Mouse (Mus musculus): ENCODE results near the gene Ifi205. TPM values are rescaled to one million over a fixed set of nuclear protein-coding genes. Genes with fewer than 3 reads are reported as not detected.

Gene Ifi205
- polyA plus RNA-seq (2021; fragmentation: Nextera tagmentation), result not detected in 2 replicates
- long read RNA-seq, experiment 1, result 0 reads
- long read RNA-seq, experiment 2, result 0 reads

GRCm38 (mm10) chr1:174031698-174032097, at the start of gene Ifi205:
Gene Ifi205, minus strand, starts transcription at chr1:174031810.

GRCm38 (mm10) chr1:174066305-174066704, 34.7 kb upstream of the Ifi205 start, which contains the start of gene Olfr430:
Gene Olfr430, plus strand, starts transcription at chr1:174066605.

GRCm38 (mm10) chr1:174048893-174049292, 17.3 kb upstream of the Ifi205 start, which contains the start of gene Olfr432:
Gene Olfr432, plus strand, starts transcription at chr1:174049205.

GRCm38 (mm10) chr1:174040523-174041177, 9.0 kb upstream of the Ifi205 start, which contains the start of gene Olfr433:
Gene Olfr433, plus strand, starts transcription at chr1:174040705.

GRCm38 (mm10) chr1:173982694-173983305, 48.8 kb downstream of the Ifi205 start, which contains the start of gene Ifi202b:
Gene Ifi202b, minus strand, starts transcription at chr1:173982744.

Other genes with a start within 250 kb of the Ifi205 start
- 0.11 and 0.26 TPM in 2 replicates for gene Ifi211, start 118.8 kb downstream of the Ifi205 start, polyA plus RNA-seq (2021; fragmentation: Nextera tagmentation)
- gene Mndal, start 89.3 kb downstream of the Ifi205 start, polyA plus RNA-seq (2021; fragmentation: Nextera tagmentation), result 0.32 and 0.53 TPM in 2 replicates
- gene Ifi203, start 89.1 kb downstream of the Ifi205 start, polyA plus RNA-seq (2021; fragmentation: Nextera tagmentation), result 0.09 and 0.18 TPM in 2 replicates
- not detected in 2 replicates for gene Ifi202b, start 49.1 kb downstream of the Ifi205 start, polyA plus RNA-seq (2021; fragmentation: Nextera tagmentation)
- gene Olfr433, start 8.9 kb upstream of the Ifi205 start, polyA plus RNA-seq (2021; fragmentation: Nextera tagmentation), result not detected in 2 replicates
- gene Olfr432, start 17.4 kb upstream of the Ifi205 start, polyA plus RNA-seq (2021; fragmentation: Nextera tagmentation), result not detected in 2 replicates
- gene Olfr430, start 34.8 kb upstream of the Ifi205 start, polyA plus RNA-seq (2021; fragmentation: Nextera tagmentation), result not detected in 2 replicates
- gene Olfr429, start 52.5 kb upstream of the Ifi205 start, polyA plus RNA-seq (2021; fragmentation: Nextera tagmentation), result not detected in 2 replicates
- gene Olfr427, start 65.1 kb upstream of the Ifi205 start, polyA plus RNA-seq (2021; fragmentation: Nextera tagmentation), result not detected in 2 replicates
- not detected in 2 replicates for gene Olfr231, start 89.4 kb upstream of the Ifi205 start, polyA plus RNA-seq (2021; fragmentation: Nextera tagmentation)
- gene Olfr424, start 99.7 kb upstream of the Ifi205 start, polyA plus RNA-seq (2021; fragmentation: Nextera tagmentation), result not detected in 2 replicates
- not detected in 2 replicates for gene Olfr420, start 123.8 kb upstream of the Ifi205 start, polyA plus RNA-seq (2021; fragmentation: Nextera tagmentation)
- gene Spta1, start 141.0 kb upstream of the Ifi205 start, polyA plus RNA-seq (2021; fragmentation: Nextera tagmentation), result not detected in 2 replicates
- not detected in 2 replicates for gene Olfr419, start 220.3 kb upstream of the Ifi205 start, polyA plus RNA-seq (2021; fragmentation: Nextera tagmentation)